In genomic region chr13:52598233-52598632, GRCm38 (mm10) we compare ENCODE assay signal across 23 mouse cellular contexts. TPM values are rescaled to one million over a fixed set of nuclear protein-coding genes. Genes with fewer than 3 reads are reported as not detected.
DNase-seq lines count a peak whose midpoint lies in the region; ATAC-seq and TF ChIP-seq lines count a peak whose summit lies in the region.
"Had no signal": no experiment of that assay in that cellular context is flagged by ENCODE, and none has a peak within 500 bp of the region (broad histone marks: within the 10 kb centered on the region; RNA-seq: fewer than 3 reads in every experiment).

No protein-coding gene starts in this region.

- 0 out of 2 replicates have a peak, but pooled peaks cover 9% of the 10 kb centered on the region for H3K4me1 ChIP-seq in liver, postnatal 0 days (ENCODE audit: insufficient read depth)
- peaks cover 8% of the 10 kb centered on the region; the same call in 1 of the 2 replicates for H3K4me1 ChIP-seq in liver, embryonic 11.5 days (replicated peaks; ENCODE audit: control insufficient read depth, insufficient read depth, low read length)
- peaks cover 27% of the 10 kb centered on the region; the same call in 1 of the 2 replicates for H3K4me1 ChIP-seq in spleen, adult 2 months (ENCODE audit: control insufficient read depth, insufficient read depth, insufficient read length)
- H3K4me1 ChIP-seq in bone marrow, adult 2 months (ENCODE audit: control insufficient read depth, insufficient read depth, low read length) = peaks cover 9% of the 10 kb centered on the region
- peaks cover 12% of the 10 kb centered on the region for H3K4me1 ChIP-seq in heart, embryonic 11.5 days (ENCODE audit: control insufficient read depth, insufficient read depth, low read length)
- H3K4me1 ChIP-seq: embryonic facial prominence, embryonic 12.5 days; forebrain, embryonic 13.5 days; forebrain, embryonic 15.5 days had no signal

- 44% methylated on average over 3 of the region's 3 CpGs for WGBS in liver, postnatal 0 days (ENCODE audit: insufficient replicate concordance)
- 69% methylated on average over 3 of the region's 3 CpGs for WGBS in liver, embryonic 11.5 days
- 41% methylated on average over 3 of the region's 3 CpGs for WGBS in spleen, adult 2 months
- WGBS in bone marrow, adult 2 months = 37% methylated on average over 3 of the region's 3 CpGs
- WGBS in heart, embryonic 11.5 days (ENCODE audit: insufficient replicate concordance) = 51% methylated on average over 3 of the region's 3 CpGs

- no peak for ATAC-seq in liver, postnatal 0 days
- no peak for ATAC-seq in liver, embryonic 11.5 days (replicated peaks; ENCODE audit: low FRiP score)
- no peak for ATAC-seq in heart, embryonic 11.5 days (replicated peaks; ENCODE audit: insufficient number of reproducible peaks, low FRiP score, low TSS enrichment)
- ATAC-seq: activated CD4-positive, CD25-positive, alpha-beta regulatory T cell, adult 4 months; forebrain, embryonic 13.5 days; forebrain, embryonic 15.5 days; forebrain, postnatal 0 days; Patski had no signal

- H3K9me3 ChIP-seq in liver, postnatal 0 days (ENCODE audit: low read length) = no peaks in the 10 kb centered on the region
- no peaks in the 10 kb centered on the region for H3K9me3 ChIP-seq in liver, embryonic 11.5 days (ENCODE audit: control insufficient read depth, low read length)
- H3K9me3 ChIP-seq in heart, embryonic 11.5 days (replicated peaks; ENCODE audit: control insufficient read depth, low read length) = no peaks in the 10 kb centered on the region
- H3K9me3 ChIP-seq: embryonic facial prominence, embryonic 12.5 days; forebrain, embryonic 13.5 days; forebrain, embryonic 15.5 days had no signal

- TF ChIP-seq CTCF in liver, postnatal 0 days (IDR thresholded peaks at IDR 0.05; ENCODE audit: low read depth) = no peak
- TF ChIP-seq CTCF in spleen, adult 2 months (IDR thresholded peaks at IDR 0.05; ENCODE audit: extremely low read depth, insufficient read depth, insufficient read length, insufficient replicate concordance) = no peak
- TF ChIP-seq CTCF in bone marrow, adult 2 months (IDR thresholded peaks at IDR 0.05; ENCODE audit: control insufficient read depth, insufficient read depth, low read length) = no peak

- TF ChIP-seq EP300 in liver, postnatal 0 days (IDR thresholded peaks at IDR 0.05; ENCODE audit: low read depth) = no peak

- no peak for DNase-seq in liver, postnatal 0 days
- DNase-seq in liver, embryonic 11.5 days (ENCODE audit: low spot score) = no peak
- DNase-seq in spleen, adult 2 months (ENCODE audit: low read depth in 1 of 2, low spot score in 2 of 2) = no peak
- no peak for DNase-seq in spleen, postnatal 14 days (ENCODE audit: low spot score in 2 of 2)
- no peak for DNase-seq in heart, postnatal 25 days (ENCODE audit: low spot score)
- DNase-seq: adrenal gland, adult 8-10 months; adrenal gland, postnatal 14 days; adrenal gland, postnatal 36 days; cerebellum, adult 11-12 months; cerebellum, adult 2 months; cerebellum, adult 9-10 months; cerebellum, postnatal 10 days; cerebellum, postnatal 25 days; forebrain, postnatal 0 days had no signal

- no peak overlapping the region for H3K9ac ChIP-seq in liver, postnatal 0 days (replicated peaks)
- H3K9ac ChIP-seq in liver, embryonic 11.5 days (ENCODE audit: low read depth, low read length) = no peak overlapping the region
- no peak overlapping the region for H3K9ac ChIP-seq in heart, embryonic 11.5 days (ENCODE audit: low read depth, low read length)
- H3K9ac ChIP-seq: embryonic facial prominence, embryonic 12.5 days; forebrain, embryonic 13.5 days; forebrain, embryonic 15.5 days; forebrain, postnatal 0 days had no signal

- no peak for TF ChIP-seq POLR2A in spleen, adult 2 months (IDR thresholded peaks at IDR 0.05; ENCODE audit: low read depth, low read length)
- no peak for TF ChIP-seq POLR2A in bone marrow, adult 2 months (IDR thresholded peaks at IDR 0.05; ENCODE audit: borderline replicate concordance, control insufficient read depth, low read depth, low read length)

- intact Hi-C loops in heart, postnatal 25 days (cut with DNase I) = no loop called here

- no peak overlapping the region for H3K27ac ChIP-seq in liver, postnatal 0 days (ENCODE audit: low read depth)
- H3K27ac ChIP-seq in liver, embryonic 11.5 days (ENCODE audit: low read depth, low read length) = no peak overlapping the region
- peak overlapping the region; percentile 92 for H3K27ac ChIP-seq in spleen, adult 2 months (ENCODE audit: insufficient read depth, low read length)
- H3K27ac ChIP-seq in bone marrow, adult 2 months (ENCODE audit: control insufficient read depth, insufficient read depth, low read depth, low read length, poor library complexity) = no peak overlapping the region
- H3K27ac ChIP-seq in heart, embryonic 11.5 days (ENCODE audit: low read depth, low read length) = no peak overlapping the region
- H3K27ac ChIP-seq: embryonic facial prominence, embryonic 10.5 days; embryonic facial prominence, embryonic 12.5 days; forebrain, embryonic 13.5 days; forebrain, embryonic 15.5 days had no signal

- H3K36me3 ChIP-seq in liver, postnatal 0 days (replicated peaks; ENCODE audit: insufficient read depth, low read length) = 0 out of 2 replicates have a peak, but pooled peaks cover 2% of the 10 kb centered on the region
- H3K36me3 ChIP-seq in liver, embryonic 11.5 days (ENCODE audit: control insufficient read depth, insufficient read depth, low read length) = no peaks in the 10 kb centered on the region
- peaks cover 7% of the 10 kb centered on the region; the same call in 1 of the 2 replicates for H3K36me3 ChIP-seq in spleen, adult 2 months (ENCODE audit: control insufficient read depth, insufficient read depth, low read length)
- H3K36me3 ChIP-seq in heart, embryonic 11.5 days (ENCODE audit: control insufficient read depth, insufficient read depth, low read length) = no peaks in the 10 kb centered on the region
- H3K36me3 ChIP-seq: embryonic facial prominence, embryonic 10.5 days; embryonic facial prominence, embryonic 12.5 days; forebrain, embryonic 15.5 days; G1E had no signal

- H3K4me3 ChIP-seq in liver, postnatal 0 days (ENCODE audit: low read depth, low read length) = no peak overlapping the region
- H3K4me3 ChIP-seq in liver, embryonic 11.5 days (ENCODE audit: low read depth, low read length) = no peak overlapping the region
- H3K4me3 ChIP-seq in spleen, adult 2 months (ENCODE audit: extremely low read depth, insufficient read depth, insufficient read length) = peak overlapping the region; percentile 40
- H3K4me3 ChIP-seq in bone marrow, adult 2 months (replicated peaks; ENCODE audit: control insufficient read depth, low read depth, low read length) = peak overlapping the region; percentile 26
- no peak overlapping the region for H3K4me3 ChIP-seq in heart, embryonic 11.5 days (ENCODE audit: low read depth, low read length)
- H3K4me3 ChIP-seq: embryonic facial prominence, embryonic 10.5 days; embryonic facial prominence, embryonic 12.5 days; forebrain, embryonic 13.5 days; forebrain, embryonic 15.5 days had no signal

- H3K27me3 ChIP-seq in liver, postnatal 0 days (ENCODE audit: insufficient read depth, low read length) = no peaks in the 10 kb centered on the region
- H3K27me3 ChIP-seq in liver, embryonic 11.5 days (replicated peaks; ENCODE audit: control insufficient read depth, insufficient read depth, low read length) = no peaks in the 10 kb centered on the region
- H3K27me3 ChIP-seq in spleen, adult 2 months (ENCODE audit: control insufficient read depth, insufficient read depth, low read length) = no peaks in the 10 kb centered on the region
- H3K27me3 ChIP-seq in heart, embryonic 11.5 days (ENCODE audit: control insufficient read depth, insufficient read depth, low read length) = no peaks in the 10 kb centered on the region
- H3K27me3 ChIP-seq: embryonic facial prominence, embryonic 12.5 days; forebrain, embryonic 13.5 days; forebrain, embryonic 15.5 days had no signal

- H3K4me2 ChIP-seq in liver, postnatal 0 days (ENCODE audit: low read depth, low read length) = peak overlapping the region; percentile 18; the same call in 1 of the 2 replicates
- no peak overlapping the region for H3K4me2 ChIP-seq in liver, embryonic 11.5 days
- H3K4me2 ChIP-seq in heart, embryonic 11.5 days = no peak overlapping the region
- H3K4me2 ChIP-seq: embryonic facial prominence, embryonic 12.5 days; forebrain, embryonic 13.5 days; forebrain, embryonic 15.5 days had no signal

RNA-seq across cellular contexts. Expression of gene Syk, which starts 15.3 kb away (rescaled TPM):
- 6.0 and 6.8 TPM in 2 replicates for polyA plus RNA-seq in liver, postnatal 0 days (2015; fragmentation: Nextera tagmentation; extraction: Ambion mirVana)
- 10.1 and 10.7 TPM in 2 replicates for polyA plus RNA-seq in liver, embryonic 11.5 days (2014; fragmentation: Nextera tagmentation; extraction: Ambion mirVana)
- 119 and 126 TPM in 2 replicates for polyA plus RNA-seq in spleen, adult 2 months (2012; rRNA removed)
- polyA plus RNA-seq in bone marrow, adult 2 months (2011; ENCODE audit: insufficient read depth, insufficient read length, low replicate concordance, missing spikeins) = 52.8 and 120 TPM in 2 replicates
- 10 to 100 TPM; 16.3 to 18.6 TPM for total RNA-seq in heart, postnatal 25 days (2021)
- polyA plus RNA-seq in heart, embryonic 11.5 days (2014; fragmentation: Nextera tagmentation; extraction: Ambion mirVana) = 6.4 and 8.3 TPM in 2 replicates
- polyA plus RNA-seq: G1E, Patski had no signal

Comparison
In these comparisons a context has a peak if more than half of its experiments do, and no peak if none do; other contexts are left out.
1. H3K4me3 ChIP-seq: peak in spleen, adult 2 months (single experiment) and bone marrow, adult 2 months (single experiment); none in liver, postnatal 0 days (single experiment), liver, embryonic 11.5 days (single experiment) and heart, embryonic 11.5 days (single experiment).